Mouse (Mus musculus) liver, embryonic 14.5 days (tissue): ENCODE measurements at regions not wholly inside any gene's neighbourhood (a gene's known extent, or its start where the extent isn't known, plus 50 kb on each side); places are given as distances from the start of the nearest gene placed in this dataset.
"Not testable (repeated sequence)": the region's sequence is repeated elsewhere in the genome, so short reads cannot be mapped to it uniquely, and the experiment has no call there.

Source experiments
- ATAC-seq: fragments of 200-750 bp; cut with Nextera tagmentation; 2 replicates; pipeline ENCODE4 v1.8.0; 2017; ENCODE audit warnings: moderate number of reproducible peaks, mild to moderate bottlenecking, moderate library complexity; ENCODE audit not compliant: insufficient read depth
- DNase-seq, 3 experiments: peaks; one replicate each; pipeline ENCODE4 v3.0.0-alpha.2; 2012 to 2013; ENCODE audit warnings: low read depth in 3 of 3, low spot score in 3 of 3
- H3K27ac ChIP-seq: fragments of 300-500 bp; sonication (generic); 2 replicates; pipeline ENCODE4 v1.5.1; 2014; ENCODE audit warnings: moderate library complexity, mild to moderate bottlenecking, control low read depth, inconsistent platforms
- H3K27me3 ChIP-seq: fragments of 300-500 bp; sonication (generic); 2 replicates; pipeline ENCODE4 v1.6.1; 2014; ENCODE audit warnings: mild to moderate bottlenecking, low read length, moderate library complexity; ENCODE audit not compliant: control insufficient read depth, insufficient read depth
- H3K36me3 ChIP-seq: fragments of 300-500 bp; sonication (generic); replicated peaks from 2 replicates; pipeline ENCODE4 v1.6.1; 2014; ENCODE audit warnings: low read depth; ENCODE audit not compliant: control insufficient read depth, insufficient read depth
- H3K4me1 ChIP-seq, 2 experiments: fragments of 200-500 bp in 1 of 2; fragments of 300-500 bp in 1 of 2; sonication (generic) in 1 of 2; replicated peaks; 2 replicates each; pipeline ENCODE4 v1.6.1; 2012 to 2014; ENCODE audit warnings: antibody characterized with exemption in 1 of 2, inconsistent platforms in 1 of 2, low read length in 1 of 2; ENCODE audit not compliant: control insufficient read depth in 2 of 2, insufficient read depth in 2 of 2
- H3K4me2 ChIP-seq: fragments of 300-500 bp; sonication (generic); 2 replicates; pipeline ENCODE4 v1.6.1; 2014; ENCODE audit warnings: low read depth, mild to moderate bottlenecking, control low read depth, moderate library complexity
- H3K4me3 ChIP-seq, 2 experiments: fragments of 200-500 bp in 1 of 2; fragments of 300-500 bp in 1 of 2; sonication (generic) in 1 of 2; 2 replicates each; pipeline ENCODE4 v1.5.1; 2012 to 2014; ENCODE audit warnings: low read depth in 2 of 2, low read length in 2 of 2, mild to moderate bottlenecking in 2 of 2, control low read depth in 1 of 2, inconsistent platforms in 1 of 2, moderate library complexity in 1 of 2; ENCODE audit not compliant: insufficient read depth in 1 of 2
- H3K9ac ChIP-seq: fragments of 300-500 bp; sonication (generic); replicated peaks from 2 replicates; pipeline ENCODE4 v1.6.1; 2014; ENCODE audit warnings: mild to moderate bottlenecking, control low read depth, moderate library complexity
- H3K9me3 ChIP-seq: fragments of 300-500 bp; sonication (generic); 2 replicates; pipeline ENCODE4 v1.6.1; 2016; ENCODE audit warnings: low read length, mixed read lengths; ENCODE audit not compliant: control insufficient read depth
- CTCF ChIP-seq: IDR thresholded peaks from 2 replicates; pipeline ENCODE4 v1.5.1; 2016; ENCODE audit warnings: antibody characterized with exemption, low read depth, control low read depth
- EP300 ChIP-seq: IDR thresholded peaks from 2 replicates; pipeline ENCODE4 v1.6.1; 2016; ENCODE audit warnings: antibody characterized with exemption, low read depth
- WGBS: fragments of 180-500 bp; shearing (Covaris S2); extraction: QIAGEN DNeasy Blood & Tissue Kit; methylation state at CpG from one replicate; pipeline ENCODE4 v1.1.7; 2014; ENCODE audit not compliant: insufficient replicate concordance; 5-methylcytosine and 5-hydroxymethylcytosine counted together

GRCm38 (mm10) chr12:98144464-98144863 is 114.8 kb downstream of the Galc start:
- Histone ChIP-seq H3K9ac (no peak overlapping the region), H3K27me3 (no peaks in the 10 kb centered on the region), H3K4me1 (no peaks in the 10 kb centered on the region), H3K4me2 (no peak overlapping the region), H3K4me3 (no peak overlapping the region), H3K9me3 (no peaks in the 10 kb centered on the region), H3K27ac (no peak overlapping the region), H3K36me3 (no peaks in the 10 kb centered on the region)
- WGBS, result 47% methylated on average over 4 of the region's 4 CpGs
- ATAC-seq (no peak), DNase-seq (no peak)
- TF ChIP-seq EP300 (no peak), CTCF (no peak)

- no peak for DNase-seq
- H3K9me3 ChIP-seq, result no peaks in the 10 kb centered on the region
Observed at GRCm38 (mm10) chr12:98143170-98143569, 116.1 kb downstream of the Galc start.

GRCm38 (mm10) chr12:98139906-98140305 is 119.4 kb downstream of the Galc start:
- 53% methylated on average over 3 of the region's 3 CpGs for WGBS
- not testable (repeated sequence) for H3K36me3 ChIP-seq, DNase-seq, H3K4me3 ChIP-seq, H3K9ac ChIP-seq, H3K27me3 ChIP-seq, H3K4me2 ChIP-seq, H3K4me1 ChIP-seq, ATAC-seq, H3K9me3 ChIP-seq, H3K27ac ChIP-seq

More at GRCm38 (mm10) chr12:98143170-98143569, 116.1 kb downstream of the Galc start:
- no peak for ATAC-seq
- no peaks in the 10 kb centered on the region for H3K36me3 ChIP-seq
- H3K4me2 ChIP-seq, result no peak overlapping the region
- TF ChIP-seq CTCF (no peak), EP300 (no peak)
- no peak overlapping the region for H3K9ac ChIP-seq
- H3K27me3 ChIP-seq, result no peaks in the 10 kb centered on the region
- H3K4me1 ChIP-seq, result no peaks in the 10 kb centered on the region
- no peak overlapping the region for H3K4me3 ChIP-seq
- WGBS, result 33% methylated on average over 1 of the region's 1 CpGs
- no peak overlapping the region for H3K27ac ChIP-seq

- ATAC-seq (no peak), DNase-seq (no peak)
- no peaks in the 10 kb centered on the region for H3K4me1 ChIP-seq
- 54% methylated on average over 5 of the region's 5 CpGs for WGBS
- no peaks in the 10 kb centered on the region for H3K27me3 ChIP-seq
- no peak overlapping the region for H3K27ac ChIP-seq
- no peaks in the 10 kb centered on the region for H3K9me3 ChIP-seq
- H3K9ac ChIP-seq, result no peak overlapping the region
- no peaks in the 10 kb centered on the region for H3K36me3 ChIP-seq
- H3K4me3 ChIP-seq, result no peak overlapping the region
- no peak overlapping the region for H3K4me2 ChIP-seq
- TF ChIP-seq EP300, result no peak
- no peak for TF ChIP-seq CTCF
Observed at GRCm38 (mm10) chr12:98131276-98131675, 128.0 kb downstream of the Galc start.

GRCm38 (mm10) chr12:98123541-98123940 is 135.7 kb downstream of the Galc start:
- no peaks in the 10 kb centered on the region for H3K27me3 ChIP-seq
- H3K4me3 ChIP-seq, result no peak overlapping the region
- TF ChIP-seq EP300 (no peak), CTCF (no peak)
- DNase-seq, result no peak
- H3K36me3 ChIP-seq, result no peaks in the 10 kb centered on the region
- 38% methylated on average over 3 of the region's 3 CpGs for WGBS
- H3K27ac ChIP-seq, result no peak overlapping the region
- no peak overlapping the region for H3K9ac ChIP-seq
- H3K9me3 ChIP-seq, result no peaks in the 10 kb centered on the region
- H3K4me2 ChIP-seq, result no peak overlapping the region
- H3K4me1 ChIP-seq, result no peaks in the 10 kb centered on the region
- no peak for ATAC-seq

GRCm38 (mm10) chr12:98108039-98108438 is 151.2 kb downstream of the Galc start:
- H3K9me3 ChIP-seq, result no peaks in the 10 kb centered on the region
- 71% methylated on average over 9 of the region's 9 CpGs for WGBS
- H3K4me3 ChIP-seq, result no peak overlapping the region
- TF ChIP-seq CTCF (no peak), EP300 (no peak)
- H3K27me3 ChIP-seq, result no peaks in the 10 kb centered on the region
- H3K9ac ChIP-seq, result no peak overlapping the region
- H3K4me2 ChIP-seq, result no peak overlapping the region
- no peak for DNase-seq
- no peaks in the 10 kb centered on the region for H3K36me3 ChIP-seq
- no peak overlapping the region for H3K27ac ChIP-seq
- H3K4me1 ChIP-seq, result no peaks in the 10 kb centered on the region
- ATAC-seq, result no peak
